Mouse (Mus musculus): Measurements from ENCODE around the gene Spen. TPM values are rescaled to one million over a fixed set of nuclear protein-coding genes. Genes with fewer than 3 reads are reported as not detected.
A peak's percentile ranks its signal among the peaks of the same experiment; 100 is the strongest.

The Spen gene
- polyA plus RNA-seq, 1 experiment, result 29.2 TPM

DNA sequence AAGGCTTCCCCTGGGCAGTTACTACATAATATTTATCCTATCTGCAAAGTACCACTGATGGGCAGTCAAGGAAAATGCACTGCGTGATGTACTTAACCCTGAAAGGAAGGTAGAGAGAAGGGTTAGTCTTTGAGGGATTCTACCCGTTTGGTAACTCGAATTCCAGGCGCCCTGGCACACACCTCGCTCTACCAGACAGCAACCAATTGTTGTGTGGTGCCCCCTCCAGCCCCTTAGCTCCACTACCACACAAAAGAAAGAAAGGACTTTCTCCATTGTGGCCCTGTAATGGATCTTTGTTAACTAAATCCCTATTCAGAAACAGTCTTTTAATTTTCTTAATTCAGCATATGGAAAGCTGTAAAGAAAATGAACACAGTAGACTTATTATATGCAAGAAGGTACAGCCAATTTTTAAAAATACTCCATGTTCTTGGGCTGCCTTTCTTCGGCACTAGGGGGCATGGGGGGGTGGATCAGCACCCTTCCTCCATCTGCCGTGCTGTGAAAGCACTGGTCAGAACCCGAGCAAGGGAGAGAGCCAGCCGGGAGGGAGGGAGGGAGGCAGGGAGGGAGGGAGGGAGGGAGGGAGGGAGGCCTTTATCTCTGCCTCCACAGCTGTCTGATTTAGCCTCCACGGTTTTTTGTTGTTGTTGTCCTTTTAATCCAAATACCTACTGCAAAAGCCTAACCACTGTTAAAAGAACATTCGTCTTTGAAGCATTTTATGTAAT is 3.3 kb downstream of the Spen start:
- TF ChIP-seq POLR2A (IDR thresholded peaks at IDR 0.05; ENCODE audit: borderline replicate concordance, low read depth, low read length), result no peak
- peak; percentile 33 for TF ChIP-seq CTCF (IDR thresholded peaks at IDR 0.05; ENCODE audit: low read depth, low read length)
- peaks cover 24% of the 10 kb centered on the region for H3K4me1 ChIP-seq (ENCODE audit: control insufficient read depth, insufficient read depth, low read length)
- H3K4me3 ChIP-seq (ENCODE audit: insufficient read depth, low read length), result peak overlapping the region; percentile 73; the same call in 1 of the 2 replicates
- no peak overlapping the region for H3K27ac ChIP-seq (ENCODE audit: insufficient read depth, low read depth, low read length)

DNA sequence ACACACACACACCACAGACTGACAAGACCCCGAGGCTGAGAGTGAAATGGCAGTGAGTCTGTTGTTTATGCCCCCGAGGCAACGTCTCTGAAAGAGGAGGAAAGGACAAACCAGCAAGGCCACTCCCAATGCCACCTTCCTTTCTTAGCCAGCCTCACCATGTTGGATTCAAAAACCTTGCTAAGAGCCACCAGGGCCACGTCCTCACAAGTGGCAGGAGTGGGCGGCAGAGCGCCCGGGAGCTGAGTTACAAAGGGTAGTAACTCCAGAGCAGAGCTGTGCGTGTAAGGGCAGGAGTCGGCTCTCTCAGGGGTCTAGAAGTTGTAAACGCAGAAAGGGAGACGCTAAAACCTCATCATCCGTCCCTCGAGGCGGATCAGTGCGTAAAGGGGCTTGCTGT is 7.4 kb downstream of the Spen start:
- no peak for TF ChIP-seq CTCF (IDR thresholded peaks at IDR 0.05; ENCODE audit: low read depth, low read length)
- TF ChIP-seq POLR2A (IDR thresholded peaks at IDR 0.05; ENCODE audit: borderline replicate concordance, low read depth, low read length), result no peak
- peaks cover 45% of the 10 kb centered on the region for H3K4me1 ChIP-seq (ENCODE audit: control insufficient read depth, insufficient read depth, low read length)
- H3K4me3 ChIP-seq (ENCODE audit: insufficient read depth, low read length), result no peak overlapping the region

DNA sequence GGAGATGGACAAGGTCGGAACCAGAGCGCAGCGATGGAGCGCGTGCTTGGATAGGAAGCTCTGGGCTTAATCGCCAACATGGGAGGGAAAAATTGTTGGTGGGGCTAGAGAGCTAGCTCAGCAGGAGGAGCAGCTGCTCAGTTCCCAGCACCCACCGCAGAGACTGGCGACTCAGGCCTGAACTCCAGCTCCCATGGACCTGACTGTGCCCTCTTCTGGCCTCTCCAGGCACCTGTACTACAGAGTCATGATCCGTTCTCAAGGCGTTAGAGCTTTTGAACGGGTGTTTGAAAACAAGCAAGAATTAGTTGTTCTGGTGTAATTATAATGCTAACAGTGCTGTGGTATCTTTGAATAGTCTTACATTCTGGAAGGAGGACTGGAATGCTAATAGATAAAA is 9.5 kb downstream of the Spen start:
- H3K4me1 ChIP-seq (ENCODE audit: control insufficient read depth, insufficient read depth, low read length), result peaks cover 44% of the 10 kb centered on the region
- H3K27ac ChIP-seq (ENCODE audit: insufficient read depth, low read depth, low read length), result no peak overlapping the region
- TF ChIP-seq CTCF (IDR thresholded peaks at IDR 0.05; ENCODE audit: low read depth, low read length), result no peak
- no peak for TF ChIP-seq POLR2A (IDR thresholded peaks at IDR 0.05; ENCODE audit: borderline replicate concordance, low read depth, low read length)
- no peak overlapping the region for H3K4me3 ChIP-seq (ENCODE audit: insufficient read depth, low read length)

More for the DNA sequence above, 7.4 kb downstream of the Spen start:
- H3K27ac ChIP-seq (ENCODE audit: insufficient read depth, low read depth, low read length), result no peak overlapping the region

DNA sequence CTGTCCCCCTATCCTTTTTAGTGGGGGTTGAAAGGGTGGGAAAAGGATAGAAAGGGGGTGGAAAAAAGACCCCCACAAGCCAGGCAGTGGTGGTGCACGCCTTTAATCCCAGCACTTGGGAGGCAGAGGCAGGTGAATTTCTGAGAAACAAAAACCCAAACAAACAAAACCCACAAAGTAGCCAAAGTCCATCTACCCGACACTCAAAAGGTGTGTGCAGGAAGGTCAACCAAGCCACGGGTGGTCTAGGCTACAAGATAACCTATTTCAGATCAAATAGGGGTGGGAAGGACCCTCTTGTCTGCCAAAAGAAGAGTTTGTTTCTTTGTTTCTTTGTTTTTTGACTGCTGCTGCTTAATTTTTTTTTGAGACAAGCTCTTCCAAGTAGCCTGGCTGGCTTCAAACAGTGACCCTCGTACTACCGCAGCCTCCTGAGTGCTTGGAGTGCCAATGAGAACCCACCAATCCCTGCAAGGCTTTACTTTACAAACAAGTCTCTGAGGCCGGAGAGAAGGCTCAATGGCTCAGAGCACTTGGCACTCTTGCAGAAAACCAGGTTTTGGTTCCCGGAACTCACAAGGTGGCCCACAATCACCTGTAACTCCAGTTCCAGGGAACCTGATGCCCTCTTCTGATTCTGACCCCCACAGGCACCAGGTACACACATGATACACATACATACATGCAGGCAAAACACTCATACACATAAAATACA is 11.3 kb downstream of the Spen start:
- Histone ChIP-seq H3K4me1 (ENCODE audit: control insufficient read depth, insufficient read depth, low read length) (peaks cover 46% of the 10 kb centered on the region), H3K4me3 (ENCODE audit: insufficient read depth, low read length) (no peak overlapping the region), H3K27ac (ENCODE audit: insufficient read depth, low read depth, low read length) (no peak overlapping the region)
- no peak for TF ChIP-seq POLR2A (IDR thresholded peaks at IDR 0.05; ENCODE audit: borderline replicate concordance, low read depth, low read length)
- no peak for TF ChIP-seq CTCF (IDR thresholded peaks at IDR 0.05; ENCODE audit: low read depth, low read length)

DNA sequence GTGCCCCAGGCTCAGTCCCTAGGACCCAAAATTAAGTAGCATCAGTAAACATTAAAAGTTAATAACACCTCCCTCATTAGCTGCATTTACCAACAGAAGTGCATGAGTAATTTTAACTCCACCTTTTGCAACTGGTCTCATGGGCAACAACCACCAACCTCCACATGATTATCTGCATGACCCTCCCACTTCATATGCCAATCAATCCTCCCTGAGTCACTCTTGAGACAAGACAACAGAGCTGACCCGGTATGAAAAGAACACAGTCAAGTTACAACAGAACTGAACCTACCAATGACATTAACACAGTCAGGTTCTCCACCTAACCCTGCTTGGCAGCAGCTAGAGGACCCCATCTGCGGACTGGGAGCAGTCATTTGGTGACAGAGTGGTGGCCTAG is 12.5 kb downstream of the Spen start:
- no peak for TF ChIP-seq POLR2A (IDR thresholded peaks at IDR 0.05; ENCODE audit: borderline replicate concordance, low read depth, low read length)
- TF ChIP-seq CTCF (IDR thresholded peaks at IDR 0.05; ENCODE audit: low read depth, low read length), result no peak
- Histone ChIP-seq H3K27ac (ENCODE audit: insufficient read depth, low read depth, low read length) (no peak overlapping the region), H3K4me3 (ENCODE audit: insufficient read depth, low read length) (no peak overlapping the region), H3K4me1 (ENCODE audit: control insufficient read depth, insufficient read depth, low read length) (peaks cover 43% of the 10 kb centered on the region)

DNA sequence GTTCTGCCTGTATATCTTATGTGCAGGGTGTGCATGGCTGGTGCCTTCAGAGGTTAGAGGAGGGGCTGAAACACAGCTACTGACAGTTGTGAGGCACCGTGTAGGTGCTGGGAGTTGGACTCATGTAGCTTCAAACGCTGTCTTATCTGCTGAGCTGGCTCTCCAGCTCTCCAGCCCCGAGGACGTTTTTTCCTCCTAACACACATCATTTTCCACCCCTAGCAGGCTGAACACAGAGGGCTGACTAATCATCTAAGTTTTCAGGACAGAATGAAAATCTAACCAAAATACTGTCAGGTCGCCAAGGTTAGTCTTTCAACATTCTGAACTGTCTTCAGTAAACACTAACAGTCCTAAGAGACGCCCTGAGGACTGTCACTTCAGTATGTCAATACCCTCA is 13.7 kb downstream of the Spen start:
- H3K4me1 ChIP-seq (ENCODE audit: control insufficient read depth, insufficient read depth, low read length), result peaks cover 35% of the 10 kb centered on the region
- no peak overlapping the region for H3K4me3 ChIP-seq (ENCODE audit: insufficient read depth, low read length)
- TF ChIP-seq POLR2A (IDR thresholded peaks at IDR 0.05; ENCODE audit: borderline replicate concordance, low read depth, low read length), result no peak
- no peak for TF ChIP-seq CTCF (IDR thresholded peaks at IDR 0.05; ENCODE audit: low read depth, low read length)
- H3K27ac ChIP-seq (ENCODE audit: insufficient read depth, low read depth, low read length), result no peak overlapping the region

DNA sequence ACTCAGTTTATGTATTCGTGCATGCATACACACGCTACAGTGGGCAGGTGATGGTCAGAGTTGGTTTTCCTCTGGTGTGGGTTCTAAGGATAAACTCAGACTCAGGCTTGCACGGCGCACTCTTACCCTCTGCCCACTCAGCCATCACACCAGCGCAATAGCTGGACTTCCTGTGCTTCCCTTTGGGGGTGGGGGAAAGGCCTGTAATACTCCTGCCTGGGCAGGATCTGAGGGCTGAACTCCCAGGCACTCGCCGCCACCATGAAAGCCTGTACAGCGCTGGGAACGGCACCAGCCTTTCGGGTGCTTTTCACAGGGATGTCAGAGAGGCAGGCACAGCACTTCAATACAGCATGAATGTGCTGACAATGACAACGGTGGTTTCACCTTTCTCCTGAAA is 15.3 kb downstream of the Spen start:
- TF ChIP-seq POLR2A (IDR thresholded peaks at IDR 0.05; ENCODE audit: borderline replicate concordance, low read depth, low read length), result no peak
- TF ChIP-seq CTCF (IDR thresholded peaks at IDR 0.05; ENCODE audit: low read depth, low read length), result no peak
- peaks cover 22% of the 10 kb centered on the region for H3K4me1 ChIP-seq (ENCODE audit: control insufficient read depth, insufficient read depth, low read length)
- no peak overlapping the region for H3K4me3 ChIP-seq (ENCODE audit: insufficient read depth, low read length)
- no peak overlapping the region for H3K27ac ChIP-seq (ENCODE audit: insufficient read depth, low read depth, low read length)

DNA sequence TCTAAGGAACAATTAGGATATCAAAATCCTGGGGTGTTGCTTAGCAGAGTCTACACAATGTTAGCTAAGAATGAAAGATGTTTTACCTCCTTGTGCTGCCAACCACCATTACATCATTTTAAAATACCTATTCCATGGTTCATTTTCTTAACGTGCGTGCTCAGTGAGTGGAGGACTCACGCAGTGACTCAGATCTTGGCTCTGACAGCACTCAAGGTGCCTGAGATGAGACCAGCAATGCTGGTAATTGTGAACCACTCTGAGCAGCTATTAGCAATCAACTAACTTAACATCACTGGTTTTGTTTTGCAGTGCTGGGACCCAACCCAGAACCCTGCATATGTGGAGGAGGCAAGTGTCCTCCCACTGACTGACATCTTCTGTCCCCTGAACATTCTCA is 20.0 kb downstream of the Spen start:
- Histone ChIP-seq H3K4me3 (ENCODE audit: insufficient read depth, low read length) (no peak overlapping the region), H3K4me1 (ENCODE audit: control insufficient read depth, insufficient read depth, low read length) (peaks cover 11% of the 10 kb centered on the region), H3K27ac (ENCODE audit: insufficient read depth, low read depth, low read length) (no peak overlapping the region)
- TF ChIP-seq POLR2A (IDR thresholded peaks at IDR 0.05; ENCODE audit: borderline replicate concordance, low read depth, low read length), result no peak
- TF ChIP-seq CTCF (IDR thresholded peaks at IDR 0.05; ENCODE audit: low read depth, low read length), result no peak

DNA sequence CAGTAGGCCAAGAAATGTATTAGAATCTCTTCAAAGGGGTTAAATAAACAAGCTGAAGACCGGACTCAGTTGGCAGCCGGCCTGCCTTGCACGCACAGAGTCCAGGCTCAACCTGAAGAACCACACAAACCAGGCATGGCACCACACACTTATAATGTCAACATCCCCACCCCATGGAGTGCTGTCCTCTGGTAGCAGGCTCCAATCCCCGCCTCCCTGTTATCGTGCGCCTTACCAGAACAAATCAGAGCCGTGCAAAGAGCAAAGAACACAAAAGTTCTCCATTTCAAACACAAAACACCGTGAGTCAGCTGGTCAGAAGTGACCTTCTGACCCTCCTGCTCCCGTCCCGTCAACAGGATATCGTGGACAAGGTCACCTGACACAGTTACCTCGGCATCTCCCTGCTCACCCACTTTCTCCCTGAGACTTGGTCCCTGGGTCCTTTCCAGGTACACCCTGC is 24.2 kb downstream of the Spen start:
- TF ChIP-seq POLR2A (IDR thresholded peaks at IDR 0.05; ENCODE audit: borderline replicate concordance, low read depth, low read length), result no peak
- no peak for TF ChIP-seq CTCF (IDR thresholded peaks at IDR 0.05; ENCODE audit: low read depth, low read length)
- peaks cover 37% of the 10 kb centered on the region for H3K4me1 ChIP-seq (ENCODE audit: control insufficient read depth, insufficient read depth, low read length)
- no peak overlapping the region for H3K27ac ChIP-seq (ENCODE audit: insufficient read depth, low read depth, low read length)
- H3K4me3 ChIP-seq (ENCODE audit: insufficient read depth, low read length), result no peak overlapping the region

DNA sequence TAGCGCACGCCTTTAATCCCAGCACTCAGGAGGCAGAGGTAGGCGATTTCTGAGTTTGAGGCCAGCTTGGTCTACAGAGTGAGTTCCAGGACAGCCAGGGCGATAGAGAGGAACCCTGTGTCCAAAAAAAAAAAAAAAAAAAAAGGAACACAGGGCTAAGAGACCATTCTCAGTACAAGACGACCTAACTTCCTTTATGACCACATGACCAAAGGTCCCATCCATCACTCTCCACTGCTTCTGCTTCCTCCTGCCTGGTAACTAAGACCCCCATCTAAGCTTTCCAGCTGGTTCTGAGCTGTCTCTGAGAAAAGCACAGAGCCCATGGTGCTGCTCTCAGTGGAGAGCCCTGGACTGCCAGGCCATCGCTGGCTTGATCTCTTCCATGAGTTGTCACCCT is 26.3 kb downstream of the Spen start:
- TF ChIP-seq POLR2A (IDR thresholded peaks at IDR 0.05; ENCODE audit: borderline replicate concordance, low read depth, low read length) (no peak), CTCF (IDR thresholded peaks at IDR 0.05; ENCODE audit: low read depth, low read length) (no peak)
- peak overlapping the region; percentile 69 for H3K27ac ChIP-seq (ENCODE audit: insufficient read depth, low read depth, low read length)
- peaks cover 41% of the 10 kb centered on the region for H3K4me1 ChIP-seq (ENCODE audit: control insufficient read depth, insufficient read depth, low read length)
- H3K4me3 ChIP-seq (ENCODE audit: insufficient read depth, low read length), result no peak overlapping the region
